Mouse (Mus musculus): ENCODE data around the gene Asb8.

GRCm38 (mm10) chr15:98102401-98102800 is 63.0 kb downstream of the Asb8 start:
- TF ChIP-seq CTCF (IDR thresholded peaks at IDR 0.05; ENCODE audit: low read depth) (no peak), EP300 (optimal IDR thresholded peaks at IDR 0.05) (no peak)

Data from stomach, postnatal 0 days (tissue).